Mouse (Mus musculus) testis, adult 2 months (tissue): ENCODE data around the gene Ces2c. TPM values are rescaled to one million over a fixed set of nuclear protein-coding genes. Genes with fewer than 3 reads are reported as not detected.

ENCODE experiments used
- H3K27ac ChIP-seq: fragments of 200-500 bp; 2 replicates; pipeline ENCODE4 v1.5.1; 2012; ENCODE audit warnings: low read depth, low read length; ENCODE audit not compliant: control insufficient read depth, insufficient read depth
- H3K27me3 ChIP-seq: fragments of 200-500 bp; 2 replicates; pipeline ENCODE4 v1.6.1; 2012; ENCODE audit warnings: mild to moderate bottlenecking, low read length, moderate library complexity; ENCODE audit not compliant: control insufficient read depth, insufficient read depth
- H3K36me3 ChIP-seq: fragments of 200-500 bp; 2 replicates; pipeline ENCODE4 v1.6.1; 2012; ENCODE audit warnings: mild to moderate bottlenecking, low read length; ENCODE audit not compliant: control insufficient read depth, insufficient read depth
- H3K4me1 ChIP-seq: fragments of 200-500 bp; 2 replicates; pipeline ENCODE4 v1.6.1; 2012; ENCODE audit warnings: low read length; ENCODE audit not compliant: control insufficient read depth, insufficient read depth
- H3K4me3 ChIP-seq: fragments of 200-500 bp; 2 replicates; pipeline ENCODE4 v1.5.1; 2012; ENCODE audit warnings: low read depth, mild to moderate bottlenecking, low read length, moderate library complexity, mixed read lengths; ENCODE audit not compliant: control insufficient read depth
- CTCF ChIP-seq: fragments of 200-500 bp; IDR thresholded peaks from 2 replicates; pipeline ENCODE4 v1.5.1; 2012; ENCODE audit warnings: low read depth, mild to moderate bottlenecking, inconsistent platforms, low read length, moderate library complexity; ENCODE audit not compliant: control insufficient read depth, insufficient read depth, insufficient replicate concordance
- POLR2A ChIP-seq: fragments of 200-500 bp; IDR thresholded peaks from 2 replicates; pipeline ENCODE4 v1.6.1; 2012; ENCODE audit warnings: low read depth, mild to moderate bottlenecking, inconsistent platforms, low read length, moderate library complexity; ENCODE audit not compliant: control insufficient read depth
- polyA plus RNA-seq: library from polyadenylated mRNA; depleted of rRNA; stranded (reverse); fragments of >200 nt; gene quantifications from 2 replicates; pipeline ENCODE4 v1.2.3, GENCODE M21; 2012; rRNA removed

Gene Ces2c
- polyA plus RNA-seq, result 0.05 TPM in 1 of 2 replicates, not detected in the other

GRCm38 (mm10) chr8:104846831-104847230 is at the start of gene Ces2c:
Ces2c (plus strand) TSS chr8:104847068.
- Histone ChIP-seq H3K27me3 (no peaks in the 10 kb centered on the region), H3K27ac (no peak within 1 kb of the TSS), H3K4me3 (no peak within 1 kb of the TSS), H3K4me1 (no peaks in the 10 kb centered on the region), H3K36me3 (no peaks in the 10 kb centered on the region)
- no peak for TF ChIP-seq POLR2A
- TF ChIP-seq CTCF, result no peak

GRCm38 (mm10) chr8:104799385-104799784 is 47.5 kb upstream of the Ces2c start:
- H3K27me3 ChIP-seq, result no peaks in the 10 kb centered on the region
- no peaks in the 10 kb centered on the region; the same call in 1 of the 2 replicates for H3K4me1 ChIP-seq
- H3K27ac ChIP-seq, result no peak overlapping the region
- TF ChIP-seq CTCF, result no peak
- no peak for TF ChIP-seq POLR2A
- H3K4me3 ChIP-seq, result no peak overlapping the region
- no peaks in the 10 kb centered on the region for H3K36me3 ChIP-seq

- no peak overlapping the region for H3K4me3 ChIP-seq
- no peaks in the 10 kb centered on the region for H3K4me1 ChIP-seq
- H3K27me3 ChIP-seq, result no peaks in the 10 kb centered on the region
- TF ChIP-seq CTCF (no peak), POLR2A (no peak)
- H3K36me3 ChIP-seq, result no peaks in the 10 kb centered on the region
- no peak overlapping the region for H3K27ac ChIP-seq
Measured at GRCm38 (mm10) chr8:104806127-104806526, 40.7 kb upstream of the Ces2c start.

GRCm38 (mm10) chr8:104808542-104809413 is 38.1 kb upstream of the Ces2c start:
- no peaks in the 10 kb centered on the region for H3K36me3 ChIP-seq
- TF ChIP-seq CTCF (no peak), POLR2A (no peak)
- no peak overlapping the region for H3K27ac ChIP-seq
- H3K27me3 ChIP-seq, result no peaks in the 10 kb centered on the region
- no peak overlapping the region for H3K4me3 ChIP-seq
- no peaks in the 10 kb centered on the region for H3K4me1 ChIP-seq

GRCm38 (mm10) chr8:104809436-104809835 is 37.4 kb upstream of the Ces2c start:
- Histone ChIP-seq H3K27me3 (no peaks in the 10 kb centered on the region), H3K4me1 (no peaks in the 10 kb centered on the region), H3K27ac (no peak overlapping the region), H3K36me3 (no peaks in the 10 kb centered on the region), H3K4me3 (no peak overlapping the region)
- TF ChIP-seq CTCF, result no peak
- TF ChIP-seq POLR2A, result no peak

GRCm38 (mm10) chr8:104826912-104827311 is 20.0 kb upstream of the Ces2c start:
- Histone ChIP-seq H3K27ac (no peak overlapping the region), H3K4me1 (no peaks in the 10 kb centered on the region), H3K27me3 (no peaks in the 10 kb centered on the region), H3K36me3 (no peaks in the 10 kb centered on the region), H3K4me3 (no peak overlapping the region)
- TF ChIP-seq POLR2A (no peak), CTCF (no peak)

GRCm38 (mm10) chr8:104828221-104828620 is 18.6 kb upstream of the Ces2c start:
- H3K4me1 ChIP-seq, result no peaks in the 10 kb centered on the region
- no peaks in the 10 kb centered on the region for H3K36me3 ChIP-seq
- TF ChIP-seq CTCF (no peak), POLR2A (no peak)
- H3K27me3 ChIP-seq, result no peaks in the 10 kb centered on the region
- H3K27ac ChIP-seq, result no peak overlapping the region
- H3K4me3 ChIP-seq, result no peak overlapping the region
